Mouse (Mus musculus) layer of hippocampus, adult 9-11 months (tissue): ENCODE measurements around the gene Ndufa5.

Experiments used
- DNase-seq: peaks from one replicate; pipeline ENCODE4 v3.0.0; 2022

Gene Ndufa5

GRCm38 (mm10) chr6:24527155-24528063 is at the start of gene Ndufa5:
Gene Ndufa5 (minus strand): TSS chr6:24528013.
- peak; percentile 95 for DNase-seq

GRCm38 (mm10) chr6:24573319-24573718 is 45.5 kb upstream of the Ndufa5 start:
- no peak for DNase-seq

- no peak for DNase-seq
These were observed 44.6 kb upstream of the Ndufa5 start for GRCm38 (mm10) chr6:24572431-24572830.

- DNase-seq = no peak
These were observed 43.3 kb upstream of the Ndufa5 start for GRCm38 (mm10) chr6:24571126-24571525.

GRCm38 (mm10) chr6:24570278-24570677 is 42.5 kb upstream of the Ndufa5 start:
- DNase-seq = no peak

- no peak for DNase-seq
These were observed 41.9 kb upstream of the Ndufa5 start for GRCm38 (mm10) chr6:24569711-24570110.

- no peak for DNase-seq
These were observed 41.1 kb upstream of the Ndufa5 start for GRCm38 (mm10) chr6:24568963-24569362.

- DNase-seq = no peak
These were observed 37.1 kb upstream of the Ndufa5 start for GRCm38 (mm10) chr6:24564886-24565285.

GRCm38 (mm10) chr6:24564081-24564480 is 36.3 kb upstream of the Ndufa5 start:
- peak; percentile 66 for DNase-seq

GRCm38 (mm10) chr6:24555488-24555887 is 27.7 kb upstream of the Ndufa5 start:
- DNase-seq = no peak

GRCm38 (mm10) chr6:24554427-24555086 is 26.7 kb upstream of the Ndufa5 start:
- no peak for DNase-seq

GRCm38 (mm10) chr6:24552046-24552445 is 24.2 kb upstream of the Ndufa5 start:
- DNase-seq = peak; percentile 18

GRCm38 (mm10) chr6:24549801-24550200 is 22.0 kb upstream of the Ndufa5 start:
- peak; percentile 27 for DNase-seq

- DNase-seq = no peak
These were observed 19.1 kb upstream of the Ndufa5 start for GRCm38 (mm10) chr6:24546716-24547420.

- DNase-seq = no peak
These were observed 15.3 kb upstream of the Ndufa5 start for GRCm38 (mm10) chr6:24543119-24543591.

GRCm38 (mm10) chr6:24542393-24542792 is 14.6 kb upstream of the Ndufa5 start:
- no peak for DNase-seq

- DNase-seq = no peak
These were observed 12.3 kb upstream of the Ndufa5 start for GRCm38 (mm10) chr6:24540106-24540505.

GRCm38 (mm10) chr6:24538435-24538834 is 10.6 kb upstream of the Ndufa5 start:
- DNase-seq = no peak

- no peak for DNase-seq
These were observed 5.0 kb upstream of the Ndufa5 start for GRCm38 (mm10) chr6:24532804-24533203.

GRCm38 (mm10) chr6:24530711-24531420 is 3.1 kb upstream of the Ndufa5 start:
- DNase-seq = no peak

- peak; percentile 44 for DNase-seq
These were observed 2.4 kb upstream of the Ndufa5 start for GRCm38 (mm10) chr6:24530166-24530565.

GRCm38 (mm10) chr6:24528064-24528243 is 141 bp upstream of the Ndufa5 start, which contains the start of gene Asb15:
Gene Asb15 (plus strand): TSS chr6:24528144.
- DNase-seq = no peak

GRCm38 (mm10) chr6:24525705-24526104 is 2.1 kb downstream of the Ndufa5 start:
- DNase-seq = no peak
